Mouse (Mus musculus): ENCODE results near the gene Tor1a.

- no peak for TF ChIP-seq CTCF (IDR thresholded peaks at IDR 0.05; ENCODE audit: insufficient read depth, low read depth, low read length)
- no peak for TF ChIP-seq POLR2A (IDR thresholded peaks at IDR 0.05; ENCODE audit: insufficient read depth, low read depth, low read length)
These were observed 27.8 kb upstream of the Tor1a start for GRCm38 (mm10) chr2:30995432-30995996.
